ENCODE assay signal across 16 mouse cellular contexts in genomic region chr5:105776368-105776767, GRCm38 (mm10).
A peak's percentile ranks its signal among the peaks of the same experiment; 100 is the strongest.
DNase-seq lines count a peak whose midpoint lies in the region; ATAC-seq and TF ChIP-seq lines count a peak whose summit lies in the region.
"Had no signal": no experiment of that assay in that cellular context is flagged by ENCODE, and none has a peak within 500 bp of the region (broad histone marks: within the 10 kb centered on the region; RNA-seq: fewer than 3 reads in every experiment).

No protein-coding gene starts in this region.

- TF ChIP-seq CTCF in liver, postnatal 0 days (IDR thresholded peaks at IDR 0.05; ENCODE audit: low read depth): no peak

- 27% methylated on average over 5 of the region's 5 CpGs for WGBS in kidney, embryonic 14.5 days
- WGBS in neural tube, embryonic 12.5 days: 58% methylated on average over 5 of the region's 5 CpGs
- 76% methylated on average over 5 of the region's 5 CpGs for WGBS in liver, postnatal 0 days (ENCODE audit: insufficient replicate concordance)

- no peaks in the 10 kb centered on the region for H3K27me3 ChIP-seq in kidney, embryonic 14.5 days (ENCODE audit: control insufficient read depth, insufficient read depth, low read length)
- H3K27me3 ChIP-seq in neural tube, embryonic 12.5 days (replicated peaks): no peaks in the 10 kb centered on the region
- H3K27me3 ChIP-seq in liver, postnatal 0 days (ENCODE audit: insufficient read depth, low read length): no peaks in the 10 kb centered on the region
- H3K27me3 ChIP-seq: forebrain, embryonic 15.5 days; lung, embryonic 15.5 days; megakaryocyte, embryonic 14.5 days had no signal

- no peaks in the 10 kb centered on the region for H3K9me3 ChIP-seq in kidney, embryonic 14.5 days (ENCODE audit: control insufficient read depth, low read length)
- no peaks in the 10 kb centered on the region for H3K9me3 ChIP-seq in neural tube, embryonic 12.5 days
- no peaks in the 10 kb centered on the region for H3K9me3 ChIP-seq in liver, postnatal 0 days (ENCODE audit: low read length)
- H3K9me3 ChIP-seq: forebrain, embryonic 15.5 days; lung, embryonic 15.5 days; megakaryocyte, embryonic 14.5 days had no signal

- no peak for DNase-seq in kidney, adult 11 months
- DNase-seq in neural tube, embryonic 10.5 days (ENCODE audit: extremely low spot score, low spot score): no peak
- DNase-seq in liver, postnatal 0 days: no peak
- DNase-seq in B cell, adult 2 months: no peak
- DNase-seq in thymus, postnatal 10 days (ENCODE audit: low spot score in 2 of 2): no peak
- DNase-seq in MN1 (ENCODE audit: low spot score): no peak
- DNase-seq: adrenal gland, postnatal 10 days; cerebellum, adult 2 months; heart, adult 2 months; right cerebral cortex, postnatal 4 days had no signal

- H3K9ac ChIP-seq in kidney, embryonic 14.5 days (ENCODE audit: low read depth, low read length): no peak overlapping the region
- no peak overlapping the region for H3K9ac ChIP-seq in neural tube, embryonic 12.5 days
- H3K9ac ChIP-seq in liver, postnatal 0 days (replicated peaks): no peak overlapping the region
- H3K9ac ChIP-seq: forebrain, embryonic 15.5 days; lung, embryonic 15.5 days had no signal

- H3K4me2 ChIP-seq in kidney, embryonic 14.5 days (replicated peaks; ENCODE audit: low read depth, low read length): no peak overlapping the region
- no peak overlapping the region for H3K4me2 ChIP-seq in neural tube, embryonic 12.5 days (replicated peaks)
- no peak overlapping the region for H3K4me2 ChIP-seq in liver, postnatal 0 days (ENCODE audit: low read depth, low read length)
- H3K4me2 ChIP-seq: forebrain, embryonic 15.5 days; lung, embryonic 15.5 days had no signal

- no peak overlapping the region for H3K4me3 ChIP-seq in kidney, embryonic 14.5 days (ENCODE audit: low read length)
- no peak overlapping the region for H3K4me3 ChIP-seq in neural tube, embryonic 12.5 days
- H3K4me3 ChIP-seq in liver, postnatal 0 days (ENCODE audit: low read depth, low read length): no peak overlapping the region
- H3K4me3 ChIP-seq: forebrain, embryonic 15.5 days; heart, adult 2 months; lung, embryonic 15.5 days; megakaryocyte, embryonic 14.5 days had no signal

- peak; percentile 72 for ATAC-seq in kidney, embryonic 14.5 days (ENCODE audit: low FRiP score, low TSS enrichment)
- ATAC-seq in neural tube, embryonic 12.5 days (ENCODE audit: low FRiP score, low read depth): 0 out of 2 replicates have a peak, but pooled peaks have one; percentile 26
- no peak for ATAC-seq in liver, postnatal 0 days
- ATAC-seq: forebrain, embryonic 15.5 days had no signal

- H3K4me1 ChIP-seq in kidney, embryonic 14.5 days (ENCODE audit: control insufficient read depth, insufficient read depth, low read length): peaks cover 19% of the 10 kb centered on the region
- H3K4me1 ChIP-seq in neural tube, embryonic 12.5 days: peaks cover 15% of the 10 kb centered on the region; the same call in 1 of the 2 replicates
- peaks cover 14% of the 10 kb centered on the region for H3K4me1 ChIP-seq in liver, postnatal 0 days (ENCODE audit: insufficient read depth)

- no peaks in the 10 kb centered on the region for H3K36me3 ChIP-seq in kidney, embryonic 14.5 days (ENCODE audit: control insufficient read depth, insufficient read depth, low read length)
- H3K36me3 ChIP-seq in neural tube, embryonic 12.5 days: no peaks in the 10 kb centered on the region
- H3K36me3 ChIP-seq in liver, postnatal 0 days (replicated peaks; ENCODE audit: insufficient read depth, low read length): no peaks in the 10 kb centered on the region
- H3K36me3 ChIP-seq: forebrain, embryonic 15.5 days; G1E; lung, embryonic 15.5 days had no signal

- H3K27ac ChIP-seq in kidney, embryonic 14.5 days (ENCODE audit: low read depth, low read length): peak overlapping the region; percentile 0; the same call in 1 of the 2 replicates
- no peak overlapping the region for H3K27ac ChIP-seq in neural tube, embryonic 12.5 days
- H3K27ac ChIP-seq in liver, postnatal 0 days (ENCODE audit: low read depth): 0 out of 2 replicates have a peak overlapping the region, but pooled peaks have one; percentile 86
- H3K27ac ChIP-seq: forebrain, embryonic 15.5 days; heart, adult 2 months; lung, embryonic 15.5 days had no signal

- no peak for TF ChIP-seq EP300 in liver, postnatal 0 days (IDR thresholded peaks at IDR 0.05; ENCODE audit: low read depth)
